Mouse (Mus musculus): ENCODE results near the gene Kel.

Gene Kel

DNA sequence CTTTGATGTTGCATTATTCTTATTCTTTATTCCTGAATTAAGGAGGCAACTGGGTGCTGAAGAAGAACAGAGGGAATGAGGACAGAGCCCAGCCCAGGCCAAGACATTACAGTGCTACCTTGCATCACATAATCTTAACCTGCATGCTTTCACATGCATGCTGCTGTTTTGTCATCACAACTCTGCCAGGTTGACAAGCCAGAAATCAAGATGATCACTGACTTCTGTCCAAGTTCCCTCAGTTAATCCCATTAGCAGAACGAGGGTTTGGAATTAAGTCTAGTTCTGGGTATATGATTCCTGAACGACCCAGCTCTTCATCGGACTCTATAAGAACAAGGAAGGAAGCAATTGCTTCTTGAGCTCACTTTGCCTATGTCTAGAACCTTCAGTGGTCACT lies 57.9 kb downstream of the Kel start:
- in situ Hi-C loops (cut with MboI): no loop called here

DNA sequence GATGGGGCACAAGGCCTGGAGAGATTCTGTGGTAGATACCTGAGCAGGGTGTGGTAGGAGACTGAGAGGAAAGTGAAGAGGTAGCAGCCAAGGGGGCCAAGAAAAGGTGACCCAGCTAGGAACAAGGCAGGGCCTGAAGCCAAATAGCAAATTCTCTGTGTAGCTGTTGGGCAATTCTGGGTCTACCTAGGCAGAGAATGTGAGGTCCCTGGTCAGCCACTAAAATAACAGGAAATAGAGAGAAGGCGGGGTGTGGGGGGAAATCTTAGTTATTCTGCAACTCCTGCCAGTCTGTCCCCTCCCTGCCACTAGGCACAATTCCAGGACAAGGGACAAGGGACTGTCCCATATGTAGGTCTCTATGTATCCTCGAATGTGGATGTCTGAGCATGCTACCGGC lies 60.9 kb downstream of the Kel start:
- in situ Hi-C loops (cut with MboI): no loop called here

DNA sequence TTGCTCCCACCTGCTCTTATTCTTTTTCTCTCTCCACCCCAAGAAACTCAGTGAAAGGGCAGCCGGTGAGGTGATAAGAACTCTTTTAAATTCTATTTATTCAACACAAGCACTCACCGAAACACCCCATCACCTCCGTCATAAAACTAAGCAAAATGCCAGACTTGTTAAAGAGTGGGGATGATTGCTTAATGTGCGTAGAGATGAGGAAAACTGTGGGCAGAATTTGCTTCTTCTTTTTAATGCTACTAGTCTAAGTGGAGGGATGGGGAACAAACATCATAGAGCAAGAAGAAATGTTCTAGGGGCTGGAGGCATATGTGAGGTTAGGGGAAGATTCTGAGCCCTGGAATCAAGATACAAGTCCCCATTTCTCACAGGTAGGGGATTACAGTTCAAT lies 61.4 kb downstream of the Kel start:
- in situ Hi-C loops (cut with MboI): no loop called here

DNA sequence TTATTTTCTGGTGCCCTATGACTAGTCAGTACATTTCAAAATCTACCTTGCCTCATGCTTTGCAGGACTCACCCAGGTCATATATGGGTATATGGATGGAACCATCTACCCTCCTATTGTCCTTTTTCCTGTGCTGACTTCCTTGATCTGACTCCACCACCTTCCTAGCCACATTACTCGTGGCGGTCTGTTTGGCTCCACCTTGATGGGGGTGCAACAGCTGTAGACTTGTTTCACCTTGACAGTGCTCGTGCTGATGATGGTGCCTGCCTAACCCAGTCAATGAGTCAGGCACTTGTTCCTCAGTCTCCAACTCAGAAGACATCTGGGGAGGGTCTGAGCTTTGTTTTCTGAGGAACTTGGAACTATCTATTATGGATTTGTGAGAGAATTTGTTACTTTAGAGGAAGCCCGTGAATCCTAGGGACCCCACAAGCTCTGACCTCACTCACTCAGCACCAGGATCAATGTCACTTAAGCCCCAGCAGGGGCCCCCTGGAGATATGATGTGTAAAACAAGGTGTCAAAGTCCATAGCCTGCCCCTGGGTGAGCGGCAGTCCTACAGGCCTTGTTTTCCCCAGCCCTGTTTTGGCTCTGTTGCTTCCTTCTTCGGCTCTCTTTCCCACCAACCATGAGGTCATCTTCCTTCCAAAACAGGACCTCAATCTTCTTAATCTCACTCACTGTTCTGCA lies 62.8 kb downstream of the Kel start:
- in situ Hi-C loops (cut with MboI): no loop called here

DNA sequence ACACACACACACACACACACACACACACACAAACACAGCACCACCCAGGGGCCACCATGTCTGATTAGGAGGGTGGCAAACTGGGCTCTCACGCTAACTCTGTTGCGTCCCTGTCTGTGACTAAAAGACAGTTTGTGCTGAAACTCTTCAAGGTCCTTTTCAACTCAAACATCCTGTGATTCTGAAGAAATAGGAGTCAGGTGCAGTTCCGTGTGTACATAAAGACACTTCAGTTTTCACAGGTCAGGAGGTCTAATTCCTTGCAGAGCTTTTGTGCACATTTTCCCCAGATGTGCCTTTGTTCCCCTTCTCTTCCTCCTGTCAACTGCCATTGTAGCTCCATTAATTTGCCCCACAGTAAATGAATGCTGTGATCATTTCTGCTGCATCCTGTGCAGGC lies 63.7 kb downstream of the Kel start:
- in situ Hi-C loops (cut with MboI): no loop called here

DNA sequence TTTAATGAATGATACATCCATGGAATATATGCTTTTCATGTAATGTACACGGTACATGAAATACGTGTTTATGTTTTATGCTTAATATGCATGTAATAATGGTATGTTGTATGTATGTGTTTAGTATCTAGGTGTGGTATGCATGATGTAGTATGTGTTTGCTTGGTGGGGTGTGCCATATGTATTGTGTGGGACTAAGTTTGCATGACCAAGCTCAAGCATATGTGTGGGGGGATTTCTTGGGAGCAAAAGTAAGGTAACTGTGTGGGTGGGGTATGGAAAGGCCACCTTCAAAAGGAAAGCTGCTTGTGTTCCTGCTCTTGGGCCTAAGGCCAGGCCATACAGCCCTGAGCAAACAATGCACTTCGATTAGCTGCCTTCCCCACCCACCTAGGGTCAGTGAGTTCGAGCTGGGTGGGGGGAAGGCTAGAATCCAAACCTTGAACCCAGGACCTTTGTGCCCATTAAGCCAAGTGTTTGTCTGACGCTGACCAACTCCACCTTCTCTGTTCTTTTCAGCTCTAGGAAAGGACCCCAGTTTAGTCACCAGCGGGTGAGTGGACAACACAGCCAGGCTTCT lies 66.1 kb downstream of the Kel start:
- in situ Hi-C loops (cut with MboI): no loop called here

DNA sequence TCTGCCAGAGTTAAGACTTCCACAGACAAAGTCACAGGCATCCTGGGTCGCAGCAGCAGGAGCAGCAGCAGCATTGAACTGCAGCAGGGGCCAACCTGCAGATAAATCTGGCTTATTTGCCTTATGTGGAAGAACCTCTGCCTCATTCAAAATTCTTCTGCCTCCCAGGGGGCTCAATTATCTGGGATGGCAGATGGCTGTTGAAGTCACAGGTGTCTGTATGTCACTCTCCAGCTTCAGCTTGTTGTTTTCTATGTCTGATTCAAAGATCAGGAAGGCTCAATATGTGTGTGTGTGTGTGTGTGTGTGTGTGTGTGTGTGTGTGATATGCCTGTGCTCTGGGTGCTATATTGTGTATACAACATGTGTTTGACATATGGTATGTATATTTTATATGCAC lies 66.7 kb downstream of the Kel start:
- in situ Hi-C loops (cut with MboI): no loop called here

Data from mature B cell (primary cell).